ENCODE assay signal across 13 mouse cellular contexts in the genomic region with DNA sequence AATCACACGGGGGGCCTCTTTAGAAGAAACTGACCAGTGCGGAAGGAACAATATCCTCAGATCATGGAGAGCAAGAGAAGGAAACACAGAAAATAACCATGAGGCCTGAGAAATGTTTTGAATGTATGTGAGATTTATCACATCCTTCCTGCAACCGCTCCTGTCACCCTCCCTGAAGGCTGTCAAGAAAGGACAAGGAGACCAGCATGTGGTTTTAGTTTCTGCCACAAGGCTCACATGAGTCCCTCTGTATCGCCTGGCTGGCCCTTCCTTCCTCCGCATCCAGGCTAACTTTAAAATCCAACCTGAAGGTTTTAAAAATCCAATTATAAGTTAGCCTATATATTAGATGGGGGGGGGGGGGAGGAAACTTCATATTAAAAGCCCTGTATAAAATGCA. TPM values are rescaled to one million over a fixed set of nuclear protein-coding genes. Genes with fewer than 3 reads are reported as not detected.
DNase-seq lines count a peak whose midpoint lies in the region; ATAC-seq and TF ChIP-seq lines count a peak whose summit lies in the region.
"Not testable (repeated sequence)": the region's sequence is repeated elsewhere in the genome, so short reads cannot be mapped to it uniquely, and the experiment has no call there.
"Had no signal": no experiment of that assay in that cellular context is flagged by ENCODE, and none has a peak within 500 bp of the region (broad histone marks: within the 10 kb centered on the region; RNA-seq: fewer than 3 reads in every experiment).

No protein-coding gene starts in this region.

- H3K4me2 ChIP-seq in CH12.LX (ENCODE audit: insufficient read depth, low read depth, poor library complexity, severe bottlenecking): peak overlapping the region; percentile 74
- peak overlapping the region; percentile 78 for H3K4me2 ChIP-seq in liver, embryonic 15.5 days

- H3K9me3 ChIP-seq in CH12.LX (replicated peaks; ENCODE audit: low read length); liver, embryonic 15.5 days (replicated peaks); megakaryocyte, embryonic 14.5 days: not testable (repeated sequence)

- ATAC-seq in granulocyte monocyte progenitor cell, adult 5-6 weeks (replicated peaks; ENCODE audit: poor library complexity, severe bottlenecking): peak; percentile 49
- ATAC-seq in inflammation-experienced regulatory T-cells, adult 6 months: peak; percentile 33
- ATAC-seq in liver, embryonic 15.5 days (ENCODE audit: insufficient read depth): peak; percentile 40

- TF ChIP-seq EP300 in CH12.LX (IDR thresholded peaks at IDR 0.05; ENCODE audit: low read length): not testable (repeated sequence)

- H3K27ac ChIP-seq in CH12.LX (ENCODE audit: insufficient read depth, low read depth): peak overlapping the region; percentile 75
- not testable (repeated sequence) for H3K27ac ChIP-seq in brown adipose tissue, adult 24 weeks (replicated peaks; ENCODE audit: low read depth, low read length)
- H3K27ac ChIP-seq in liver, embryonic 15.5 days (replicated peaks): peak overlapping the region; percentile 82

- in situ Hi-C loops in CH12.LX (cut with MboI; ENCODE audit: low pct_ligation_motif_present, low pct_unique_long_range_greater_than_20kb, low sequenced_read_pairs): loop anchor here (25.0 kb wide), 1 partner anchor 111 kb away; a partner anchor contains a TSS

- peaks cover 10 to 35% of the 10 kb centered on the region in 2 experiments for H3K4me1 ChIP-seq in CH12.LX (ENCODE audit: control insufficient read depth in 1 of 2, insufficient read depth in 2 of 2)
- H3K4me1 ChIP-seq in brown adipose tissue, adult 24 weeks (ENCODE audit: control insufficient read depth, insufficient read depth, insufficient read length, low read length): not testable (repeated sequence)
- peaks cover 30% of the 10 kb centered on the region for H3K4me1 ChIP-seq in liver, embryonic 15.5 days (replicated peaks)
- peaks cover 60% of the 10 kb centered on the region for H3K4me1 ChIP-seq in megakaryocyte, embryonic 14.5 days

- dilution Hi-C loops in CH12.LX (cut with MboI; ENCODE audit: extremely low pct_ligation_motif_present, extremely low pct_unique_long_range_greater_than_20kb, low sequenced_read_pairs): not testable (repeated sequence)

- H3K4me3 ChIP-seq in CH12.LX (replicated peaks in 1 of 3; ENCODE audit: low read depth in 2 of 3, low read length in 2 of 3, poor library complexity in 1 of 3): peak overlapping the region; percentile 62 to 74 (median 62)
- H3K4me3 ChIP-seq in brown adipose tissue, adult 24 weeks (ENCODE audit: insufficient read depth, low read depth, low read length): peak overlapping the region; percentile 41; the same call in 1 of the 2 replicates
- peak overlapping the region; percentile 70 for H3K4me3 ChIP-seq in liver, embryonic 15.5 days (replicated peaks)
- peak overlapping the region; percentile 94 for H3K4me3 ChIP-seq in megakaryocyte, embryonic 14.5 days (replicated peaks)

- peaks cover 36% of the 10 kb centered on the region for H3K79me2 ChIP-seq in CH12.LX (replicated peaks; ENCODE audit: control insufficient read depth, extremely low read depth, insufficient read depth, poor library complexity, severe bottlenecking)

- H3K9ac ChIP-seq in CH12.LX (ENCODE audit: insufficient read depth, low read depth): peak overlapping the region; percentile 97
- peak overlapping the region; percentile 51 for H3K9ac ChIP-seq in liver, embryonic 15.5 days

- peaks cover 29 to 39% of the 10 kb centered on the region in 2 experiments for H3K36me3 ChIP-seq in CH12.LX (replicated peaks in 1 of 2; ENCODE audit: control insufficient read depth in 1 of 2, insufficient read depth in 1 of 2, low read length in 1 of 2)
- H3K36me3 ChIP-seq in liver, embryonic 15.5 days (replicated peaks): peaks cover 32% of the 10 kb centered on the region
- H3K36me3 ChIP-seq in megakaryocyte, embryonic 14.5 days (replicated peaks; ENCODE audit: low read length): peaks cover 31% of the 10 kb centered on the region
- H3K36me3 ChIP-seq in splenic B cell, adult 2 months (ENCODE audit: control insufficient read depth, insufficient read depth, low read length, poor library complexity, severe bottlenecking): not testable (repeated sequence)

- 19% methylated on average over 5 of the region's 5 CpGs for WGBS in liver, embryonic 15.5 days (ENCODE audit: insufficient replicate concordance)

- H3K27me3 ChIP-seq in CH12.LX (replicated peaks); liver, embryonic 15.5 days; megakaryocyte, embryonic 14.5 days (replicated peaks); splenic B cell, adult 2 months (ENCODE audit: control insufficient read depth, insufficient read depth, low read length, poor library complexity, severe bottlenecking): not testable (repeated sequence)

- not testable (repeated sequence) for TF ChIP-seq RAD21 in CH12.LX (IDR thresholded peaks at IDR 0.05; ENCODE audit: low read depth, low read length)

- not testable (repeated sequence) for TF ChIP-seq POLR2A in CH12.LX (IDR thresholded peaks at IDR 0.05; ENCODE audit: low read depth, low read length)

- peak; percentile 61 for DNase-seq in CH12.LX (ENCODE audit: extremely low read depth)
- DNase-seq in splenic B cell, adult 2 months (ENCODE audit: low read depth, low spot score): peak; percentile 52

- TF ChIP-seq CTCF in CH12.LX (conservative IDR thresholded peaks at IDR 0.05 in 1 of 2, IDR thresholded peaks at IDR 0.05 in 1 of 2; ENCODE audit: low read depth in 2 of 2, low read length in 2 of 2): not testable (repeated sequence)

TF ChIP-seq in CH12.LX, 34 proteins besides CTCF, POLR2A, EP300 and RAD21:
- TF ChIP-seq MXI1 (IDR thresholded peaks at IDR 0.05; ENCODE audit: low read depth, low read length) (peak; percentile 71; the same call in 1 of the 2 replicates), SIN3A (IDR thresholded peaks at IDR 0.05; ENCODE audit: low read length) (peak; percentile 60; the same call in 1 of the 2 replicates), CHD1 (IDR thresholded peaks at IDR 0.05; ENCODE audit: low read depth, low read length) (peak; percentile 73; the same call in 1 of the 2 replicates), BHLHE40 (IDR thresholded peaks at IDR 0.05; ENCODE audit: low read depth, low read length) (peak; percentile 26; the same call in 1 of the 2 replicates)

RNA-seq across cellular contexts. Expression of a gene that starts 32.7 kb away (rescaled TPM):
- 10.6 and 11.2 TPM in 2 replicates for total RNA-seq in CH12.LX (2012; rRNA removed)
- total RNA-seq in CH12.LX (2014; rRNA removed): 19.5 and 21.4 TPM in 2 replicates
- 30.4 and 33.1 TPM in 2 replicates for polyA plus RNA-seq in CH12.LX (2012; ENCODE audit: insufficient read length, low read depth)
- 0.75 and 0.95 TPM in 2 replicates for polyA plus RNA-seq in brown adipose tissue, adult 24 weeks (2012; ENCODE audit: insufficient read depth, insufficient read length, missing spikeins)
- 15.8 and 16.6 TPM in 2 replicates for total RNA-seq in granulocyte monocyte progenitor cell, adult 5-6 weeks (2014; fragmentation: Nextera tagmentation)
- 27.5 and 33.9 TPM in 2 replicates for total RNA-seq in granulocyte monocyte progenitor cell, adult 5-6 weeks (2017)
- polyA plus RNA-seq in inflammation-experienced regulatory T-cells, adult 6 months (2017; shearing (Covaris generic)): 1 to 10 TPM; 2.5 to 4.4 (median 3.8) TPM
- 1.7 and 1.8 TPM in 2 replicates for polyA plus RNA-seq in liver, embryonic 15.5 days (2015; fragmentation: Nextera tagmentation; extraction: Ambion mirVana)
- polyA plus RNA-seq in megakaryocyte, embryonic 14.5 days (2012; ENCODE audit: insufficient read depth, low replicate concordance): 0.07 TPM in 1 of 2 replicates, not detected in the other
- polyA plus RNA-seq: hindbrain, embryonic 14.5 days; liver, adult 2 months; neural tube, embryonic 11.5 days had no signal

RNA-seq across cellular contexts. Expression of a gene that starts 48.8 kb away (rescaled TPM):
- total RNA-seq in CH12.LX (2012; rRNA removed) (0.04 TPM in 1 of 2 replicates, not detected in the other), CH12.LX (2014; rRNA removed) (not detected in 2 replicates)
- 0.07 TPM in 1 of 2 replicates, not detected in the other for polyA plus RNA-seq in CH12.LX (2012; ENCODE audit: insufficient read length, low read depth)
- not detected in 2 replicates for polyA plus RNA-seq in brown adipose tissue, adult 24 weeks (2012; ENCODE audit: insufficient read depth, insufficient read length, missing spikeins)
- total RNA-seq in granulocyte monocyte progenitor cell, adult 5-6 weeks (2014; fragmentation: Nextera tagmentation): 1.5 and 2.8 TPM in 2 replicates
- 6.4 and 7.2 TPM in 2 replicates for total RNA-seq in granulocyte monocyte progenitor cell, adult 5-6 weeks (2017)
- polyA plus RNA-seq in inflammation-experienced regulatory T-cells, adult 6 months (2017; shearing (Covaris generic)): under 1 TPM; 0.24 to 0.35 (median 0.26) TPM
- polyA plus RNA-seq in liver, embryonic 15.5 days (2015; fragmentation: Nextera tagmentation; extraction: Ambion mirVana): 0.88 and 1.2 TPM in 2 replicates
- 0.03 TPM in 1 of 2 replicates, not detected in the other for polyA plus RNA-seq in megakaryocyte, embryonic 14.5 days (2012; ENCODE audit: insufficient read depth, low replicate concordance)
- total RNA-seq: left cerebral cortex, adult 18-20 months had no signal
- polyA plus RNA-seq: embryonic facial prominence, embryonic 12.5 days; forebrain, embryonic 10.5 days; hindbrain, embryonic 14.5 days; neural tube, embryonic 11.5 days had no signal

Comparison
In these comparisons a context has a peak if more than half of its experiments do, and no peak if none do; other contexts are left out.
1. H3K4me3 ChIP-seq: peak in every context shown above with its lines; median percentile 94 in megakaryocyte, embryonic 14.5 days; 70 in liver, embryonic 15.5 days; 62 in CH12.LX; 41 in brown adipose tissue, adult 24 weeks.